Mouse (Mus musculus) MEL (cell line): Measurements from ENCODE around the gene Adsl. TPM values are rescaled to one million over a fixed set of nuclear protein-coding genes. Genes with fewer than 3 reads are reported as not detected.

Source experiments
- DNase-seq: peaks from one replicate; pipeline ENCODE4 v3.0.0; 2011; ENCODE audit warnings: low read depth, low spot score
- H3K27ac ChIP-seq: 2 replicates; pipeline ENCODE4 v1.5.1; 2012; ENCODE audit warnings: low read depth, mild to moderate bottlenecking, control low read depth, low read length, moderate library complexity; ENCODE audit not compliant: control insufficient read depth
- H3K27me3 ChIP-seq, 2 experiments: fragments of 150-350 bp in 1 of 2; sonication (generic) in 1 of 2; 2 replicates each; pipeline ENCODE4 v1.6.1; 2012; ENCODE audit warnings: low read length in 2 of 2, mild to moderate bottlenecking in 2 of 2, improper control_type of control experiment in 1 of 2, moderate library complexity in 1 of 2; ENCODE audit not compliant: insufficient read depth in 2 of 2, control insufficient read depth in 1 of 2
- H3K36me3 ChIP-seq, 2 experiments: 2 replicates each; pipeline ENCODE4 v1.6.1; 2012 to 2014; ENCODE audit warnings: low read length in 2 of 2, improper control_type of control experiment in 1 of 2, inconsistent platforms in 1 of 2, mild to moderate bottlenecking in 1 of 2; ENCODE audit not compliant: insufficient read depth in 2 of 2, control insufficient read depth in 1 of 2
- H3K4me1 ChIP-seq, 2 experiments: fragments of 150-350 bp in 1 of 2; sonication (generic) in 1 of 2; 2 replicates each; pipeline ENCODE4 v1.6.1; 2012; ENCODE audit warnings: low read length in 2 of 2, improper control_type of control experiment in 1 of 2, mild to moderate bottlenecking in 1 of 2; ENCODE audit not compliant: insufficient read depth in 2 of 2, control insufficient read depth in 1 of 2
- H3K4me3 ChIP-seq, 2 experiments: fragments of 150-350 bp in 1 of 2; sonication (generic) in 1 of 2; 2 replicates each; pipeline ENCODE4 v1.5.1; 2012; ENCODE audit warnings: low read depth in 2 of 2, low read length in 2 of 2, mild to moderate bottlenecking in 2 of 2, moderate library complexity in 2 of 2, control low read depth in 1 of 2, improper control_type of control experiment in 1 of 2; ENCODE audit not compliant: control insufficient read depth in 1 of 2, insufficient read depth in 1 of 2
- H3K79me2 ChIP-seq: 2 replicates; pipeline ENCODE4 v1.6.1; 2012; ENCODE audit warnings: mild to moderate bottlenecking, low read length, moderate library complexity; ENCODE audit not compliant: control insufficient read depth, poor library complexity, insufficient read depth
- H3K9ac ChIP-seq: 2 replicates; pipeline ENCODE4 v1.6.1; 2012; ENCODE audit warnings: low read depth, mild to moderate bottlenecking, control low read depth, low read length, moderate library complexity; ENCODE audit not compliant: control insufficient read depth, poor library complexity, severe bottlenecking
- H3K9me3 ChIP-seq: fragments of 150-350 bp; sonication (generic); replicated peaks from 2 replicates; pipeline ENCODE4 v1.6.1; 2012; ENCODE audit warnings: mild to moderate bottlenecking, low read length, improper control_type of control experiment, moderate library complexity; ENCODE audit not compliant: insufficient read depth
- CHD2 ChIP-seq: IDR thresholded peaks from 2 replicates; pipeline ENCODE4 v1.6.1; 2011; ENCODE audit warnings: low read length, improper control_type of control experiment
- CTCF ChIP-seq, 3 experiments: IDR thresholded peaks in 2 of 3; conservative IDR thresholded peaks in 1 of 3; 2 replicates each; pipeline ENCODE4 v1.5.1; 2011 to 2012; ENCODE audit warnings: low read length in 3 of 3, low read depth in 2 of 3, mild to moderate bottlenecking in 2 of 3, improper control_type of control experiment in 1 of 3, inconsistent platforms in 1 of 3, mixed read lengths in 1 of 3, moderate library complexity in 1 of 3; ENCODE audit not compliant: control insufficient read depth in 1 of 3, insufficient read depth in 1 of 3, poor library complexity in 1 of 3, severe bottlenecking in 1 of 3
- ELF1 ChIP-seq: IDR thresholded peaks from 2 replicates; pipeline ENCODE4 v1.6.1; 2014; ENCODE audit warnings: low read depth, mild to moderate bottlenecking, inconsistent platforms, low read length, improper control_type of control experiment, moderate library complexity
- ETS1 ChIP-seq: IDR thresholded peaks from 2 replicates; pipeline ENCODE4 v1.6.1; 2012; ENCODE audit warnings: low read depth, mild to moderate bottlenecking, inconsistent platforms, low read length, improper control_type of control experiment, moderate library complexity
- GABPA ChIP-seq: IDR thresholded peaks from 2 replicates; pipeline ENCODE4 v1.6.1; 2012; ENCODE audit warnings: low read depth, mild to moderate bottlenecking, inconsistent platforms, low read length, improper control_type of control experiment, moderate library complexity
- GATA1 ChIP-seq: IDR thresholded peaks from 2 replicates; pipeline ENCODE4 v1.6.1; 2011; ENCODE audit warnings: low read depth, low read length, improper control_type of control experiment
- HCFC1 ChIP-seq: IDR thresholded peaks from 2 replicates; pipeline ENCODE4 v1.6.1; 2012; ENCODE audit warnings: low read depth, mild to moderate bottlenecking, inconsistent platforms, low read length, improper control_type of control experiment, moderate library complexity
- JUND ChIP-seq: IDR thresholded peaks from 2 replicates; pipeline ENCODE4 v1.6.1; 2011; ENCODE audit warnings: low read depth, mild to moderate bottlenecking, improper control_type of control experiment, low read length
- MAFK ChIP-seq: IDR thresholded peaks from 2 replicates; pipeline ENCODE4 v1.6.1; 2011; ENCODE audit warnings: low read depth, mild to moderate bottlenecking, low read length, improper control_type of control experiment, borderline replicate concordance
- MAX ChIP-seq: IDR thresholded peaks from 2 replicates; pipeline ENCODE4 v1.6.1; 2011; ENCODE audit warnings: low read length, improper control_type of control experiment
- MAZ ChIP-seq: IDR thresholded peaks from 2 replicates; pipeline ENCODE4 v1.6.1; 2012; ENCODE audit warnings: low read depth, mild to moderate bottlenecking, inconsistent platforms, low read length, improper control_type of control experiment
- MEF2A ChIP-seq: IDR thresholded peaks from 2 replicates; pipeline ENCODE4 v1.6.1; 2014; ENCODE audit warnings: low read depth, mild to moderate bottlenecking, inconsistent platforms, low read length, improper control_type of control experiment; ENCODE audit not compliant: poor library complexity, insufficient replicate concordance, severe bottlenecking; ENCODE audit errors: extremely low read depth
- MXI1 ChIP-seq: IDR thresholded peaks from 2 replicates; pipeline ENCODE4 v1.6.1; 2011; ENCODE audit warnings: mild to moderate bottlenecking, low read depth, low read length, improper control_type of control experiment
- MYB ChIP-seq: IDR thresholded peaks from 2 replicates; pipeline ENCODE4 v1.6.1; 2011; ENCODE audit warnings: mild to moderate bottlenecking, low read depth, low read length, improper control_type of control experiment
- MYC ChIP-seq: IDR thresholded peaks from 2 replicates; pipeline ENCODE4 v1.6.1; 2011; ENCODE audit warnings: low read depth, mild to moderate bottlenecking, low read length, improper control_type of control experiment, moderate library complexity
- NELFE ChIP-seq: IDR thresholded peaks from 2 replicates; pipeline ENCODE4 v1.6.1; 2011; ENCODE audit warnings: low read depth, low read length, improper control_type of control experiment
- NRF1 ChIP-seq: IDR thresholded peaks from 2 replicates; pipeline ENCODE4 v1.6.1; 2014; ENCODE audit warnings: low read depth, mild to moderate bottlenecking, inconsistent platforms, low read length, improper control_type of control experiment, moderate library complexity; ENCODE audit not compliant: poor library complexity, insufficient read depth, severe bottlenecking
- POLR2A ChIP-seq, 2 experiments: IDR thresholded peaks; 2 replicates each; pipeline ENCODE4 v1.6.1; 2011 to 2012; ENCODE audit warnings: low read length in 2 of 2, mild to moderate bottlenecking in 2 of 2, control low read depth in 1 of 2, improper control_type of control experiment in 1 of 2, low read depth in 1 of 2, moderate library complexity in 1 of 2; ENCODE audit not compliant: control insufficient read depth in 1 of 2, insufficient read depth in 1 of 2, poor library complexity in 1 of 2
- POLR2AphosphoS5 ChIP-seq: IDR thresholded peaks from 2 replicates; pipeline ENCODE4 v1.6.1; 2012; ENCODE audit warnings: low read depth, borderline replicate concordance, mild to moderate bottlenecking, inconsistent platforms, low read length, moderate library complexity, mixed read lengths
- RCOR1 ChIP-seq: IDR thresholded peaks from 2 replicates; pipeline ENCODE4 v1.6.1; 2012; ENCODE audit warnings: low read depth, mild to moderate bottlenecking, inconsistent platforms, low read length, improper control_type of control experiment
- SMC3 ChIP-seq: IDR thresholded peaks from 2 replicates; pipeline ENCODE4 v1.6.1; 2011; ENCODE audit warnings: low read depth, low read length, improper control_type of control experiment
- TAL1 ChIP-seq: IDR thresholded peaks from 2 replicates; pipeline ENCODE4 v1.6.1; 2012; ENCODE audit warnings: mild to moderate bottlenecking, inconsistent platforms, low read length, moderate library complexity, mixed read lengths
- TCF12 ChIP-seq: IDR thresholded peaks from 2 replicates; pipeline ENCODE4 v1.6.1; 2014; ENCODE audit warnings: low read depth, mild to moderate bottlenecking, inconsistent platforms, low read length, improper control_type of control experiment, moderate library complexity
- USF1 ChIP-seq: IDR thresholded peaks from 2 replicates; pipeline ENCODE4 v1.6.1; 2014; ENCODE audit warnings: low read depth, mild to moderate bottlenecking, inconsistent platforms, low read length, improper control_type of control experiment, moderate library complexity
- ZKSCAN1 ChIP-seq: IDR thresholded peaks from 2 replicates; pipeline ENCODE4 v1.6.1; 2012; ENCODE audit warnings: low read depth, mild to moderate bottlenecking, inconsistent platforms, low read length, improper control_type of control experiment, moderate library complexity
- ZMIZ1 ChIP-seq: IDR thresholded peaks from 2 replicates; pipeline ENCODE4 v1.6.1; 2012; ENCODE audit warnings: low read depth, mild to moderate bottlenecking, inconsistent platforms, low read length, improper control_type of control experiment, moderate library complexity
- polyA plus RNA-seq, 2 experiments: library from polyadenylated mRNA; stranded (reverse) in 1 of 2; unstranded in 1 of 2; fragments of >175 nt in 1 of 2; fragments of >200 nt in 1 of 2; gene quantifications; 2 replicates each; pipeline versions ENCODE4 v1.2.1 to v1.2.4; 2012; ENCODE audit warnings: low replicate concordance in 2 of 2, low read depth in 1 of 2; ENCODE audit not compliant: insufficient read length in 2 of 2, insufficient read depth in 1 of 2, missing spikeins in 1 of 2
- total RNA-seq: library from RNA; depleted of rRNA; stranded (reverse); fragments of 300-350 nt; gene quantifications from 2 replicates; pipeline ENCODE4 v1.2.3, GENCODE M21; 2012

Gene Adsl
- total and polyA plus RNA-seq, 3 experiments = 304 to 365 (median 320) TPM

- TF ChIP-seq TCF12 (peak; percentile 67), TAL1 (peak; percentile 49), JUND (no peak), ELF1 (no peak), CTCF (IDR thresholded peaks at IDR 0.05 in 2 of 3, conservative IDR thresholded peaks at IDR 0.05 in 1 of 3; ENCODE audit: control insufficient read depth in 1 of 3, insufficient read depth in 1 of 3, low read depth in 2 of 3, low read length in 3 of 3, poor library complexity in 1 of 3, severe bottlenecking in 1 of 3) (no peak), POLR2AphosphoS5 (no peak), ZKSCAN1 (no peak), GABPA (no peak), RCOR1 (no peak), MYB (no peak), SMC3 (no peak), MXI1 (peak; percentile 79), MAFK (no peak), MEF2A (no peak), USF1 (no peak)
These were observed 32.9 kb downstream of the Adsl start (continued) for GRCm38 (mm10) chr15:80981176-80981575.

GRCm38 (mm10) chr15:80983264-80983663 lies 35.0 kb downstream of the Adsl start:
- H3K9ac ChIP-seq = no peak overlapping the region
- peak; percentile 34 for DNase-seq
- TF ChIP-seq RCOR1 (no peak), MAZ (0 out of 2 replicates have a peak, but pooled peaks have one; percentile 41)

DNA sequence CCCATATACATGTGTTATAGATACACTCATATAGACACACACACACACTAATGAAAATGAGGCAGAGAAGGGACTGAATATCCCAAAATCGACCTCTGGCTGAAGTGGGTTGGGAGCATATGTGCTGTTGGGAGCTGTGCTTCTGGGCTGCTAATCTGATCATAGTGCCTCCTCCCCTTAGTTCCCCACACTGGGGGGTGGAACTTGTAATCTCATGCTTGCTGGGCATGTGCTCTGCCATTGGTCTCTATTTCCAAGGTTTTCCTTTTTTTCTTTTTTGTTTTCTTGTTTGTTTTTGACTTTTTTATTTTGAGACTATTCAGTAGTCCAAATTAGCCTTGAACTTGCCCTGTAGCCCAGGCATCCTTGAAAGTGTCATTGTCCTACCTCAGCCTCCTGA lies 40.0 kb downstream of the Adsl start:
- TF ChIP-seq MXI1 (peak; percentile 88), MYC (peak; percentile 83), NELFE (no peak), MAX (peak; percentile 30), GATA1 (peak; percentile 46; the same call in 1 of the 2 replicates), POLR2A (IDR thresholded peaks at IDR 0.05; ENCODE audit: control insufficient read depth in 1 of 2, insufficient read depth in 1 of 2, low read depth in 1 of 2, low read length in 2 of 2, poor library complexity in 1 of 2) (no peak), ETS1 (no peak), TCF12 (no peak), CHD2 (no peak), HCFC1 (no peak), NRF1 (0 out of 2 replicates have a peak, but pooled peaks have one; percentile 30), RCOR1 (no peak), ZMIZ1 (no peak)
- TF ChIP-seq, all 39 proteins: peak for 5
- H3K36me3 ChIP-seq = peaks cover 0 to 27% of the 10 kb centered on the region in 2 experiments; a peak in 2 of 4 replicates
- peaks cover under 1% of the 10 kb centered on the region for H3K79me2 ChIP-seq
- H3K4me1 ChIP-seq = peaks cover 17 to 20% of the 10 kb centered on the region in 2 experiments
- no peaks in the 10 kb centered on the region for H3K27me3 ChIP-seq
- peak overlapping the region in 1 of 2 experiments; percentile 7; a peak in 1 of 4 replicates for H3K4me3 ChIP-seq
- peak overlapping the region; percentile 29; the same call in 1 of the 2 replicates for H3K9ac ChIP-seq
- no peak overlapping the region; the same call in 1 of the 2 replicates for H3K27ac ChIP-seq
- H3K9me3 ChIP-seq = no peaks in the 10 kb centered on the region
- DNase-seq = peak; percentile 74

More at GRCm38 (mm10) chr15:80983264-80983663, 35.0 kb downstream of the Adsl start:
- H3K79me2 ChIP-seq = peaks cover 5% of the 10 kb centered on the region; the same call in 1 of the 2 replicates
- H3K36me3 ChIP-seq = peaks cover 0 to 50% of the 10 kb centered on the region in 2 experiments; a peak in 2 of 4 replicates
- no peak overlapping the region for H3K4me3 ChIP-seq
- no peaks in the 10 kb centered on the region for H3K9me3 ChIP-seq
- no peak overlapping the region for H3K27ac ChIP-seq
- H3K27me3 ChIP-seq = no peaks in the 10 kb centered on the region
- H3K4me1 ChIP-seq = peaks cover 15 to 24% of the 10 kb centered on the region in 2 experiments
